Mouse (Mus musculus): ENCODE measurements around the gene Fgfr2.

The Fgfr2 gene

DNA sequence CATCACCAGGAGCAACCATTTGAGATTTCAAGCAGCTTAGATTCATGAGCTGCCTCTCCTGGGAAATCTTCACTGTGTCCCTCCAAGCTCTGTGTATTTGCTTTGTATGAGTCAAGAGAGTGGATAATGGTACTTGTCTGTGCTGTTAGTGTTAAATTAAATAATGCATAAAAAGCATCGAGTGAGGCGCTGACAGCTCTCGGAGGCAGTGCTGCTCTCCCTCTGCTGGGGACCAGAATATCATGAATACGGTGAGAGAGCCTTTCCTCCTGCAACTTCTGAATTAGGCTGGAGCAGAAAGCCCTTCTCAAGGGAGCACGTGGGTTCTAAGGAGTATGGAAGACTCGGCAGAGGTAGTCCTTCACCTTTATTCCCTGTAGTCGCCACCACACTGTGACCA lies 998.2 kb downstream of the Fgfr2 start:
- Histone ChIP-seq H3K4me3 (replicated peaks; ENCODE audit: low read length) (no peak overlapping the region), H3K27me3 (ENCODE audit: insufficient read depth, low read length) (0 out of 2 replicates have a peak, but pooled peaks cover 4% of the 10 kb centered on the region)
- TF ChIP-seq CTCF (conservative IDR thresholded peaks at IDR 0.05; ENCODE audit: low read length) (no peak), NANOG (IDR thresholded peaks at IDR 0.05; ENCODE audit: borderline replicate concordance, low read length) (no peak), POU5F1 (IDR thresholded peaks at IDR 0.05; ENCODE audit: borderline replicate concordance, low read length) (no peak)

DNA sequence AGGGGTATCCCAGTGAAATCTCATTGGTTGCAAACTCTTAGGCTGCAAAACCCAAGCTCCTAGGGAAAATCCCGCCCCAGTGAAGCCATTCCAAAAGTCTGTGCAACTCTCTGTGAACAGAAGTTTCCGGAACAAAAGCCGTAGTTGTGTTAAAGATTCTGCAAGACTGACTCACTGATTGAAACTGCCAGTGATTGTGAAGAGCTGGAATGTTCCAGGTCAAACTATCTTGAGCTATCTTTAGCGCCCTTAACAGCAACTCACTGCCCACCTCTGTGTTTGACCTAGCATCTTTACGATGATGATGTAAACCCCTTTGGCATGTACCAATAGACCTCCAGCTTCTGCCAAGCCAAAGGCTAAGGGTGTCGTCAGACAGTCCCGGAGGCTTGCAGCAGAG lies 999.9 kb downstream of the Fgfr2 start:
- no peak overlapping the region for H3K4me3 ChIP-seq (replicated peaks; ENCODE audit: low read length)
- H3K27me3 ChIP-seq (ENCODE audit: insufficient read depth, low read length), result 0 out of 2 replicates have a peak, but pooled peaks cover 4% of the 10 kb centered on the region
- no peaks in the 10 kb centered on the region for H3K36me3 ChIP-seq (ENCODE audit: insufficient read depth, low read length)
- H3K4me1 ChIP-seq (replicated peaks; ENCODE audit: low read depth, low read length), result no peaks in the 10 kb centered on the region
- H3K9me3 ChIP-seq (ENCODE audit: low read length), result peaks cover 3% of the 10 kb centered on the region; the same call in 1 of the 2 replicates
- TF ChIP-seq NANOG (IDR thresholded peaks at IDR 0.05; ENCODE audit: borderline replicate concordance, low read length) (no peak), POU5F1 (IDR thresholded peaks at IDR 0.05; ENCODE audit: borderline replicate concordance, low read length) (no peak), CTCF (conservative IDR thresholded peaks at IDR 0.05; ENCODE audit: low read length) (no peak)

More for the DNA sequence above, 998.2 kb downstream of the Fgfr2 start:
- peaks cover 3% of the 10 kb centered on the region; the same call in 1 of the 2 replicates for H3K9me3 ChIP-seq (ENCODE audit: low read length)
- H3K4me1 ChIP-seq (replicated peaks; ENCODE audit: low read depth, low read length), result no peaks in the 10 kb centered on the region
- no peaks in the 10 kb centered on the region for H3K36me3 ChIP-seq (ENCODE audit: insufficient read depth, low read length)

DNA sequence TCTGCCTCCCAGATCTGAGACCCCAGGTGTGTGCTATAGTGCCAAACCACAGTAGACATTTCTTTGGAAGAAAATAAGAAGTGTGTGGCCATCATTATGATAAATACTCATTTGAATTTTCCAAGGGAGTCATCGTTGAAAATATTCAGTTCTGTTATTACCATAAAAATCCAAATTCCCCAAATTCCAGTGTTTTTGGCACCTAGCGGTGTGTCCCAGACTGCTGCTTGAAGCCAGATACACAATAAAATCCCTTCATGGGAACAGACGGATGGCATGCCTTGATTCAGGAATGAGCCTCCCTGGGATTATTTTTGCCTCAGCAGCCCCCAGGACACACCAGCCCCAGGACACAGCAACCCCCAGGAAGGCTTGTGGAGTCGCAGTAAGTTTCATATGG lies 1003.3 kb downstream of the Fgfr2 start:
- Histone ChIP-seq H3K4me1 (replicated peaks; ENCODE audit: low read depth, low read length) (no peaks in the 10 kb centered on the region), H3K9me3 (ENCODE audit: low read length) (peaks cover 3% of the 10 kb centered on the region; the same call in 1 of the 2 replicates), H3K4me3 (replicated peaks; ENCODE audit: low read length) (no peak overlapping the region), H3K36me3 (ENCODE audit: insufficient read depth, low read length) (no peaks in the 10 kb centered on the region), H3K27me3 (ENCODE audit: insufficient read depth, low read length) (0 out of 2 replicates have a peak, but pooled peaks cover 4% of the 10 kb centered on the region)
- TF ChIP-seq POU5F1 (IDR thresholded peaks at IDR 0.05; ENCODE audit: borderline replicate concordance, low read length), result no peak
- TF ChIP-seq CTCF (conservative IDR thresholded peaks at IDR 0.05; ENCODE audit: low read length), result no peak
- TF ChIP-seq NANOG (IDR thresholded peaks at IDR 0.05; ENCODE audit: borderline replicate concordance, low read length), result no peak

DNA sequence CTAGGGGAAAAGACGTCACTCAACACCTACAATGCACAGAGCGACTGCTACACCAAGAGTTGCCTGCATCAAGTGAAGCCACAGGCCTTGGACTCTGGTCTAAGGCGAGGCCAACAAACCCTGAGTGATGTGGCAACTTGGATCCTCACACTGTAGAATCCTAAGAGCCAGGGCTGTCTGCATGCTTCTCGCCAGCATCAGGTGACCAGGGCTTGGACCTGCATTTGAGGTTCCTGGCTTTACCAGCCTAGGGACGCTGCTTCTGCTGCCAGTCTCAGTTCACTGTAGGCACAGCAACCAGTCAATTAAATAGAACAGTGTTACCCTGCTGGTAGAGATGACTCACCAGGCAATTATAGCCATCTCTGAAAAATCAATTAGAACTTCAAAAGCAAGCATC lies 1011.4 kb downstream of the Fgfr2 start:
- H3K9me3 ChIP-seq (ENCODE audit: low read length), result no peaks in the 10 kb centered on the region
- H3K4me3 ChIP-seq (replicated peaks; ENCODE audit: low read length), result no peak overlapping the region
- no peaks in the 10 kb centered on the region for H3K4me1 ChIP-seq (replicated peaks; ENCODE audit: low read depth, low read length)
- no peak for TF ChIP-seq NANOG (IDR thresholded peaks at IDR 0.05; ENCODE audit: borderline replicate concordance, low read length)
- no peak for TF ChIP-seq CTCF (conservative IDR thresholded peaks at IDR 0.05; ENCODE audit: low read length)
- H3K36me3 ChIP-seq (ENCODE audit: insufficient read depth, low read length), result no peaks in the 10 kb centered on the region
- no peaks in the 10 kb centered on the region for H3K27me3 ChIP-seq (ENCODE audit: insufficient read depth, low read length)

DNA sequence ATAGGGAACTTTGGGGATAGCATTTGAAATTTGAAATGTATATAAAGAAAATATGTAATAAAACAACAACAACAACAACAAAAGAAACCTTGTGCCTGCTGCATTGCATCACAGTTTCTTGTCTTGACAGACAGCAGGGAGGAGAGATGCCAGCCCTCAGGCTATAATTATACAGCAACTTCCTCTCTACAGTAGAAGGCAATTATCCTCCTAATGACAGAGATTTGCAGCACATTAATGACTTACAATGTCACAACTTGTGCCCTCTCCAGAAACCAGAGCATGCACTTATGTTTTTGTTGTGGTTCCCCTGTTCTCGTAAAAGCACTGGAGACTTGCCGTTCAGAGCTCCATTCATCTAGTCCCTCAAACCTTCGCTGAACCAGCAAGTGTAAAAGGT lies 1012.8 kb downstream of the Fgfr2 start:
- Histone ChIP-seq H3K36me3 (ENCODE audit: insufficient read depth, low read length) (no peaks in the 10 kb centered on the region), H3K4me3 (replicated peaks; ENCODE audit: low read length) (no peak overlapping the region), H3K9me3 (ENCODE audit: low read length) (no peaks in the 10 kb centered on the region), H3K4me1 (replicated peaks; ENCODE audit: low read depth, low read length) (peaks cover 2% of the 10 kb centered on the region; the same call in 1 of the 2 replicates), H3K27me3 (ENCODE audit: insufficient read depth, low read length) (no peaks in the 10 kb centered on the region)
- TF ChIP-seq NANOG (IDR thresholded peaks at IDR 0.05; ENCODE audit: borderline replicate concordance, low read length), result no peak
- no peak for TF ChIP-seq CTCF (conservative IDR thresholded peaks at IDR 0.05; ENCODE audit: low read length)
- no peak for TF ChIP-seq POU5F1 (IDR thresholded peaks at IDR 0.05; ENCODE audit: borderline replicate concordance, low read length)

DNA sequence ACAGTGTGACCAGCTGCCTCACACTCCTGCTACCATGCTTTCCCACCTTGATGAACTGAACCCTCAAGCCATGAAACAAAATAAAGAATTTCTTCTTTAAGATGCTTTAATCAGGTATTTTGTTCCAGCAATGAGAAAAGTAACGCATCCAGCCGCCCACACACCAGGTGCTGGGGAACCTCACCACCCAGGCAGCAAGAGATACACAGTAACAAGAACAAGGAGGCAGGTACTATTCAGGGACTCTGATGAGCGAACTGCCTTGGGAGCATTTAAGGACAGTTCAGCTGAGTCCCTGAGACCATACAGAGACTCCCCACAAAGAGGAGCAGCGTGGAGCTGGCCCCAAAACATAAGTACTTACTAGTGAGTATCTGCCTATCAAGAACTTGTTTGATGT lies 1016.3 kb downstream of the Fgfr2 start:
- Histone ChIP-seq H3K4me1 (replicated peaks; ENCODE audit: low read depth, low read length) (peaks cover 5% of the 10 kb centered on the region; the same call in 1 of the 2 replicates), H3K36me3 (ENCODE audit: insufficient read depth, low read length) (no peaks in the 10 kb centered on the region), H3K9me3 (ENCODE audit: low read length) (no peaks in the 10 kb centered on the region), H3K27me3 (ENCODE audit: insufficient read depth, low read length) (no peaks in the 10 kb centered on the region), H3K4me3 (replicated peaks; ENCODE audit: low read length) (no peak overlapping the region)
- TF ChIP-seq NANOG (IDR thresholded peaks at IDR 0.05; ENCODE audit: borderline replicate concordance, low read length), result no peak
- TF ChIP-seq CTCF (conservative IDR thresholded peaks at IDR 0.05; ENCODE audit: low read length), result no peak
- TF ChIP-seq POU5F1 (IDR thresholded peaks at IDR 0.05; ENCODE audit: borderline replicate concordance, low read length), result no peak

DNA sequence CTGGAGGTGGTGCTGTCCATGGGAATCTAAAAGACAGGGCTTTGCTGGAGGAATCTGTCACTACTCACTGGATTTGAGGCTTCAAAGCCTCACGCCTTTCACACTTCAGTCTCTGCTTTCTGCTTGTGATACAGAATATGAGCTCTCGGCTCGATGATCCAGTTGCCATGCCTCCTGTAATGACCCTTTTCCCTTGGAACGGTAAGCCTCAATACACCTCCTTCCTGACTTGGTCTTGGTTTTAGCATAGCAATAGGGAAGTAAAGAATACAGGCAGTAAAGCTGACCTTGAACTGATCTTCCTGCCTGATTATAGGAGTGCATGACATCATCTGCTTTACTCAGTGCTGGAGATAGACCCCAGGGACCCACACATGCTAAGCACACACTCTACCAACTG lies 1017.8 kb downstream of the Fgfr2 start:
- no peak for TF ChIP-seq POU5F1 (IDR thresholded peaks at IDR 0.05; ENCODE audit: borderline replicate concordance, low read length)
- Histone ChIP-seq H3K4me1 (replicated peaks; ENCODE audit: low read depth, low read length) (peaks cover 5% of the 10 kb centered on the region; the same call in 1 of the 2 replicates), H3K36me3 (ENCODE audit: insufficient read depth, low read length) (no peaks in the 10 kb centered on the region), H3K27me3 (ENCODE audit: insufficient read depth, low read length) (no peaks in the 10 kb centered on the region), H3K4me3 (replicated peaks; ENCODE audit: low read length) (no peak overlapping the region), H3K9me3 (ENCODE audit: low read length) (no peaks in the 10 kb centered on the region)

DNA sequence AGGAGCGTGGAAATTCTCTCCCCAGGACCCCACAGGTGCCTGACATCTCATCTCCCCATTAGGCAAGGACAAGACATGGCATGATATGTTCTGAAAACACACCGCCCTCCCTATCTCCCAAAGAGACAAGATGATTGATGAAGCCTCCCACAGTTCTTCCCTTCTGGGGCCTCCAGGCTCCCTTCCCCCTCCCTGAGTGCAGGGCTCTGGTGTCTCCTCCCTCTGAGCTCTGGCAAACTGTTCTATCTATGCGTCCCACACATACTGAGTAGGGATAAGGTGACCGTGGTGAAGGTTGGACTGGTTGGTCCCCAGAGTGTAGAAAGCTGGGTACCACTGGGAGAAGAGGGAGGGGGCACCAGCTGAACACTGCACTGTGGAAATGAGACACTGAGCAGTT lies 1024.7 kb downstream of the Fgfr2 start:
- H3K4me3 ChIP-seq (replicated peaks; ENCODE audit: low read length), result no peak overlapping the region
- H3K4me1 ChIP-seq (replicated peaks; ENCODE audit: low read depth, low read length), result no peaks in the 10 kb centered on the region
- TF ChIP-seq NANOG (IDR thresholded peaks at IDR 0.05; ENCODE audit: borderline replicate concordance, low read length), result no peak
- TF ChIP-seq CTCF (conservative IDR thresholded peaks at IDR 0.05; ENCODE audit: low read length), result no peak
- no peak for TF ChIP-seq POU5F1 (IDR thresholded peaks at IDR 0.05; ENCODE audit: borderline replicate concordance, low read length)
- no peaks in the 10 kb centered on the region for H3K27me3 ChIP-seq (ENCODE audit: insufficient read depth, low read length)
- H3K9me3 ChIP-seq (ENCODE audit: low read length), result peaks cover 27% of the 10 kb centered on the region
- no peaks in the 10 kb centered on the region for H3K36me3 ChIP-seq (ENCODE audit: insufficient read depth, low read length)

DNA sequence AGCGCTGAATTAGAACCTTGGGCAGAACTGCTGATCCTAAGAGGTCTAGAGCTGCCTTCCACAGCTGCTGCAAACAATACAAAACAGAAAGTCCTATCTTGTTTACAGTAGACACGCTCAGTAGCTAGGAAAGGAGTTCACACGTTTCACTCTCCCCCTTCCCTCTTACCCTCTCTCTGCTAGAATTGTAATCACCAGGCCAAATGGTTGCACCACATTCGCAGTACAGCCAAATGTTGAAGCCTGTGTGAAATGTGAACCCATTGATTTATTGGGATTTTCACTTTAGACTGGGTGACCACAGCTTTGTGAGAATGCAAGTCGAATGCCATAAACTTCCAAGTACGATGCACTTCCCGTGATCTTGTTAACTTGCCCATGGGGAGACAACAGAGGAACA lies 1028.5 kb downstream of the Fgfr2 start:
- Histone ChIP-seq H3K4me3 (replicated peaks; ENCODE audit: low read length) (no peak overlapping the region), H3K4me1 (replicated peaks; ENCODE audit: low read depth, low read length) (no peaks in the 10 kb centered on the region), H3K9me3 (ENCODE audit: low read length) (peaks cover 27% of the 10 kb centered on the region), H3K27me3 (ENCODE audit: insufficient read depth, low read length) (no peaks in the 10 kb centered on the region), H3K36me3 (ENCODE audit: insufficient read depth, low read length) (no peaks in the 10 kb centered on the region)
- TF ChIP-seq CTCF (conservative IDR thresholded peaks at IDR 0.05; ENCODE audit: low read length) (no peak), NANOG (IDR thresholded peaks at IDR 0.05; ENCODE audit: borderline replicate concordance, low read length) (no peak), POU5F1 (IDR thresholded peaks at IDR 0.05; ENCODE audit: borderline replicate concordance, low read length) (no peak)

All from E14TG2a.4 (cell line).